Mouse (Mus musculus): ENCODE measurements around the gene Tnfrsf13c.

- TF ChIP-seq GATA1 (IDR thresholded peaks at IDR 0.05; ENCODE audit: borderline replicate concordance, low read length) (no peak), FLI1 (IDR thresholded peaks at IDR 0.05; ENCODE audit: low read length) (no peak)
Observed at GRCm38 (mm10) chr15:82186131-82186530, 38.0 kb downstream of the Tnfrsf13c start.

All from megakaryocyte, embryonic 14.5 days (primary cell).